In the genomic region with DNA sequence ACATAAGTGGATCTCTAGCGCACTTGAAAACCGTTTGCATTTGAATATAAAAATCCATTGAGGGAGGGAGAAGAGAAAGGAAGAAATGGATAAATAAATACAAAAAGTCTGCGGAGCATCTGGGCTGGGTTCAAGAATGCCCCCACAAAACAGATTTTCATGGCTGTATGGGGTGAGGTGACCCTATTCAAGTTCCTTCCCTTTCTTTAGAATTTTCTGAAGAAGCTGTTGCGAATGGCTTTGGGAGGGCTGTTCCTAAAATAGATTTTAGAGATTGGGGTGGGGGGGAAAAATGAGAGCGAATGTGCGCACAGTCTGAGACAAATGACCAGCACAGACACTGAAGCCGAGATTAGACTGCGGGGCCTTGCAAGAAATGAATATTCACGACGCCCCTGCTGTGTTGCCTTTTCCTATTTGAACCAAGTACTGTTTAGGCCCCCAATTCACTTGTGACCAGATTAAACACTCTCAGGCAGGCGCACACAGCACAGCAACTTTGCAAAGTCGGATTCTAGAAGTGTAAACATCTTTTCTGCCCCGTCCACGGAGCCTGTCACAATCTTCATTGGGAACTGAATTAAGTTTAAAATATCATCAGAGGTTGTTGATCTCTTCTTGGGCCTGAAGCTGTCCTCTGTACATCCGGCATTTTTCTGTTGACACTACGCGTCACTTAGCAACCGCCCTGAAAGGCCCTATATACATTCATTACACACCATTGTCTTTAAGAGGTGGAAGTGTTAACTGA, we compare ENCODE assay signal across 15 mouse cellular contexts. TPM values are rescaled to one million over a fixed set of nuclear protein-coding genes. Genes with fewer than 3 reads are reported as not detected.
A peak's percentile ranks its signal among the peaks of the same experiment; 100 is the strongest.
DNase-seq lines count a peak whose midpoint lies in the region; ATAC-seq lines count a peak whose summit lies in the region.
"Had no signal": no experiment of that assay in that cellular context is flagged by ENCODE, and none has a peak within 500 bp of the region (broad histone marks: within the 10 kb centered on the region; RNA-seq: fewer than 3 reads in every experiment).

No protein-coding gene starts in this region.

- H3K27ac ChIP-seq in heart, embryonic 13.5 days (replicated peaks) = no peak overlapping the region
- H3K27ac ChIP-seq in hindbrain, embryonic 11.5 days (ENCODE audit: low read depth, low read length) = peak overlapping the region; percentile 71
- no peak overlapping the region; the same call in 1 of the 2 replicates for H3K27ac ChIP-seq in midbrain, embryonic 16.5 days (ENCODE audit: low read length)
- H3K27ac ChIP-seq: limb, embryonic 15.5 days had no signal

- H3K4me1 ChIP-seq in heart, embryonic 13.5 days = peaks cover 34% of the 10 kb centered on the region
- H3K4me1 ChIP-seq in hindbrain, embryonic 11.5 days (replicated peaks; ENCODE audit: control insufficient read depth, insufficient read depth, low read length) = peaks cover 9% of the 10 kb centered on the region
- H3K4me1 ChIP-seq in midbrain, embryonic 16.5 days (ENCODE audit: control insufficient read depth, insufficient read depth, low read length) = peaks cover 6% of the 10 kb centered on the region; the same call in 1 of the 2 replicates

- 46% methylated on average over 18 of the region's 18 CpGs for WGBS in heart, embryonic 13.5 days
- 14% methylated on average over 18 of the region's 18 CpGs for WGBS in hindbrain, embryonic 11.5 days
- 11% methylated on average over 18 of the region's 18 CpGs for WGBS in midbrain, embryonic 16.5 days

- H3K9me3 ChIP-seq in heart, embryonic 13.5 days = peaks cover 5% of the 10 kb centered on the region
- no peaks in the 10 kb centered on the region for H3K9me3 ChIP-seq in hindbrain, embryonic 11.5 days (ENCODE audit: control insufficient read depth, low read length)
- H3K9me3 ChIP-seq in midbrain, embryonic 16.5 days (replicated peaks; ENCODE audit: control insufficient read depth, low read length, poor library complexity, severe bottlenecking) = no peaks in the 10 kb centered on the region
- H3K9me3 ChIP-seq: limb, embryonic 15.5 days had no signal

- intact Hi-C loops in heart, postnatal 36 days (cut with DNase I) = no loop called here

- no peak overlapping the region for H3K9ac ChIP-seq in heart, embryonic 13.5 days
- no peak overlapping the region for H3K9ac ChIP-seq in hindbrain, embryonic 11.5 days (ENCODE audit: low read depth, low read length)
- H3K9ac ChIP-seq in midbrain, embryonic 16.5 days (ENCODE audit: low read depth, low read length) = no peak overlapping the region
- H3K9ac ChIP-seq: limb, embryonic 15.5 days had no signal

- no peaks in the 10 kb centered on the region for H3K27me3 ChIP-seq in heart, embryonic 13.5 days (replicated peaks)
- H3K27me3 ChIP-seq in hindbrain, embryonic 11.5 days (ENCODE audit: control insufficient read depth, insufficient read depth, low read length) = no peaks in the 10 kb centered on the region
- peaks cover 3% of the 10 kb centered on the region for H3K27me3 ChIP-seq in midbrain, embryonic 16.5 days (ENCODE audit: control insufficient read depth, insufficient read depth, low read depth, low read length)
- H3K27me3 ChIP-seq: limb, embryonic 15.5 days had no signal

- ATAC-seq in heart, embryonic 13.5 days (ENCODE audit: extremely low read depth, insufficient number of reproducible peaks, low FRiP score, low TSS enrichment) = no peak
- ATAC-seq in hindbrain, embryonic 11.5 days (ENCODE audit: low FRiP score) = peak; percentile 91
- ATAC-seq in midbrain, embryonic 16.5 days = 0 out of 2 replicates have a peak, but pooled peaks have one; percentile 42
- no peak for ATAC-seq in granulocyte monocyte progenitor cell, adult 5-6 weeks (replicated peaks; ENCODE audit: poor library complexity, severe bottlenecking)

- peak overlapping the region; percentile 33 for H3K4me2 ChIP-seq in heart, embryonic 13.5 days
- H3K4me2 ChIP-seq in hindbrain, embryonic 11.5 days (replicated peaks; ENCODE audit: low read depth, low read length) = peak overlapping the region; percentile 30
- peak overlapping the region; percentile 31 for H3K4me2 ChIP-seq in midbrain, embryonic 16.5 days (ENCODE audit: low read length)
- H3K4me2 ChIP-seq: limb, embryonic 15.5 days had no signal

- no peak for DNase-seq in heart, postnatal 36 days
- peak; percentile 84 for DNase-seq in embryo, embryonic 10 days (ENCODE audit: low spot score)
- peak; percentile 78 for DNase-seq in hindbrain, embryonic 11.5 days (ENCODE audit: low spot score)
- DNase-seq in ovary, adult 18-20 months (ENCODE audit: low spot score) = no peak
- DNase-seq in left cerebral cortex, adult 8-10 months (ENCODE audit: low spot score in 2 of 2) = no peak
- DNase-seq: adrenal gland, postnatal 25 days; cerebellum, adult 9-10 months; heart, adult 18-20 months had no signal

- H3K4me3 ChIP-seq in heart, embryonic 13.5 days = no peak overlapping the region
- no peak overlapping the region; the same call in 1 of the 2 replicates for H3K4me3 ChIP-seq in hindbrain, embryonic 11.5 days (ENCODE audit: low read depth, low read length)
- no peak overlapping the region for H3K4me3 ChIP-seq in midbrain, embryonic 16.5 days (ENCODE audit: low read depth, low read length)
- H3K4me3 ChIP-seq: erythroblast, embryonic 14.5 days; limb, embryonic 15.5 days had no signal

- no peaks in the 10 kb centered on the region for H3K36me3 ChIP-seq in heart, embryonic 13.5 days
- H3K36me3 ChIP-seq in hindbrain, embryonic 11.5 days (ENCODE audit: control insufficient read depth, insufficient read depth, low read length) = no peaks in the 10 kb centered on the region
- no peaks in the 10 kb centered on the region for H3K36me3 ChIP-seq in midbrain, embryonic 16.5 days (ENCODE audit: control insufficient read depth, insufficient read depth, low read length)
- H3K36me3 ChIP-seq: limb, embryonic 15.5 days had no signal

RNA-seq across cellular contexts. Expression of a gene that starts 47.0 kb away (rescaled TPM):
- polyA plus RNA-seq in heart, embryonic 13.5 days (2015; fragmentation: Nextera tagmentation; extraction: Ambion mirVana) = not detected in 2 replicates
- total RNA-seq in heart, postnatal 36 days (2021) = not detected
- polyA plus RNA-seq in hindbrain, embryonic 11.5 days (2014; fragmentation: Nextera tagmentation; extraction: Ambion mirVana) = 3.1 and 3.8 TPM in 2 replicates
- polyA plus RNA-seq in midbrain, embryonic 16.5 days (2015; fragmentation: Nextera tagmentation; extraction: Ambion mirVana) = 12.0 and 15.4 TPM in 2 replicates
- total RNA-seq in granulocyte monocyte progenitor cell, adult 5-6 weeks (2014; fragmentation: Nextera tagmentation) = not detected in 2 replicates
- not detected in 2 replicates for total RNA-seq in granulocyte monocyte progenitor cell, adult 5-6 weeks (2017)
- under 1 TPM in 2 of 4 experiments, not detected in 2; 0.11 to 0.15 TPM for total RNA-seq in left cerebral cortex, adult 8-10 months (2022)
- total RNA-seq: adrenal gland, postnatal 25 days; heart, adult 18-20 months; megakaryocyte progenitor cell, adult 5-6 weeks had no signal
- polyA plus RNA-seq: erythroblast, embryonic 14.5 days; kidney, adult 2 months; limb, embryonic 15.5 days had no signal

Comparison
In these comparisons a context has a peak if more than half of its experiments do, and no peak if none do; other contexts are left out.
1. ATAC-seq: peak in hindbrain, embryonic 11.5 days (single experiment) and midbrain, embryonic 16.5 days (single experiment); none in heart, embryonic 13.5 days (single experiment) and granulocyte monocyte progenitor cell, adult 5-6 weeks (single experiment).
2. DNase-seq: peak in embryo, embryonic 10 days (single experiment) and hindbrain, embryonic 11.5 days (single experiment); none in heart, postnatal 36 days (0 of 2), ovary, adult 18-20 months (single experiment) and left cerebral cortex, adult 8-10 months (0 of 2).
3. Peak in every context shown above with its lines, with median percentiles within 50 percentile points of each other: H3K4me2 ChIP-seq.